Mouse (Mus musculus) gastrocnemius, postnatal 36 days (tissue): ENCODE data around the gene Ncf1. TPM values are rescaled to one million over a fixed set of nuclear protein-coding genes. Genes with fewer than 3 reads are reported as not detected.

Source experiments
- DNase-seq, 2 experiments: peaks; one replicate each; pipeline ENCODE4 v3.0.0; 2022
- intact Hi-C: fragments of 180-260 bp; cut with DNase I; formaldehyde crosslinking; loops from one replicate; pipeline ENCODE4 v1.15.1; 2025
- total RNA-seq, 2 experiments: library from RNA; stranded (reverse); gene quantifications; 2 replicates each; pipeline ENCODE4 v1.2.3; 2021

Ncf1 gene
- total RNA-seq, 2 experiments from 2014 or later = 1.9 to 2.5 TPM

- no peak for DNase-seq
- intact Hi-C loops = loop anchor here (10.0 kb wide), 1 partner anchor 54 kb away; no protein-coding TSS in a partner anchor
These were observed 19.3 kb upstream of the Ncf1 start for GRCm38 (mm10) chr5:134248608-134249244.

DNA sequence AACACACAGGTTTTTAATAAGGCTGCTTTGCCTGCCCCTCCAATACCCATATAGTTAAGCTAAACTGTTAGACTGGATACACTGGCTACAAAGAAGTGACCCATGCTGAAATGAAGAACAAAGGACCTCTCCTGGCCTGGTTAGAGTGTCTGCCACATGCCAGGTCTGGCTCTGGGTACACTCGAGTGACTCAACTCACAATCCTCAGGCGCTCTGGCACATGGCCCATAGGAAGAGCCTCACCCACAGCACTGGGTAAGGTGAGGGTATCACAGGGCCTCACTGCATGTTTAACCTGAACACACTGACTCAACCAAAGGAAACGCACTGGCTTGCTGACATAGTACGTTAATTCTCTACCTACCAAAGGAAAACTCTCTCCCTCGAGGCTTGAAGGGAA, 16.7 kb upstream of the Ncf1 start:
- intact Hi-C loops = loop anchor here (10.0 kb wide), 1 partner anchor 51 kb away; no protein-coding TSS in a partner anchor
- no peak for DNase-seq

- no peak for DNase-seq
- intact Hi-C loops = loop anchor here (10.0 kb wide), 1 partner anchor 50 kb away; no protein-coding TSS in a partner anchor
These were observed 15.5 kb upstream of the Ncf1 start for GRCm38 (mm10) chr5:134244890-134245289.

DNA sequence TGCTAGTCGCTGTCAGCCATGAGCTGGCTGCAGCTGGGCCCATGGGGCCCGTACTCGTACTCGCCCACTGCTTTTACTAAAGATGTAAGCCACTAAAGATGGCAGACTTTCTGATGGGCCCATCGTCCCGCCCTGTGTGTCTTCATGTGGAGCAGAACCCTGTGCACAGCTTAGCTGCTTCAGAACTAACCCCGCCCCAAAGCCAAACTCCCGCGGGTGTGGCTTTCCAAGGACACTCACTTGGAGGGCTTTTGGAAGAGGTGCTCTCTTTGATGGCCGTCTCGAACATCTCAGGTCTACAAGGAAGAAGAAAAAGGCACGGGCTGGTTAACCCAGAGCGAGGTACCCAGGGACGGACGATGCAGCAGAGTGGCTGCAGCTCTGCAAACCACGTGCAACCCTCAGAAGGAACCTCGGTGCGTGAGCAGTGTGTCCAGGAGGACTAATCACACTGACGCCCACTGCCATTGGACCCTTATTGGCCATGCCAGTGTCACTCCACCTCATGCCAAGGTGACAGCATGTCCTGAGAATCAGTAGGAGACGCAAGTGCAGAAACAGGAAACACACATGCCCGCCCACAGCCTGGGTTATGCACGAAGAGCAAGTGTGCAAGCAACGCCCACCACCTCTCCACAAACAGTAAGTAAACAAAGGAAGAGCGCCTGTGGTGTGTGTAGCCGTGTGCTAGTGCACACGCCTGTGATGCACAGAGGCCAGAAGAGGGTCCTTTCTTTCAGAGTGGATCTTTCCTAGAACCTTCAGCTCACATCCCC, 14.4 kb upstream of the Ncf1 start:
- no peak for DNase-seq
- intact Hi-C loops = loop anchor here (10.0 kb wide), 1 partner anchor 49 kb away; no protein-coding TSS in a partner anchor

- no peak for DNase-seq
- intact Hi-C loops = loop anchor here (10.0 kb wide), 1 partner anchor 47 kb away; no protein-coding TSS in a partner anchor
These were observed 12.4 kb upstream of the Ncf1 start for GRCm38 (mm10) chr5:134241831-134242230.

GRCm38 (mm10) chr5:134237936-134238760, 8.7 kb upstream of the Ncf1 start:
- intact Hi-C loops = no loop called here
- no peak for DNase-seq

DNA sequence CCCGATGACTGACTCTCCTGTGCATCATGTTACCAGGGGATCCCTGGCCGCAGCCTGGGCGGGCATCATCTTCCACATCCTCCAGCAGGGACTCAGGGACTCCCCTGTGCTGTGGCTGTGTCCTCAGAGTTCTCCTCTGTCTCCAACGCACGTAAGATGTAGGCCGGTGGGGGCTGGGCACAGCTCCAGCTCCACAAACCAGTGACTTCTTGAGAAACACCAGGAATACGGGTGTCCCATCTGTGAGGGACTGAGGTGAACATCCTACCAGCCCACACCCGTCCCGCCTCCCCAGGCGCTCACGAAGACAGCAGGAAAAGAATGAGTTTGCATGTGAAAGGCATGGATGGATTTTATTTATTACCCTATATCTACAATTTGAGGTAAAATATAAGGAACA, 8.1 kb upstream of the Ncf1 start:
- DNase-seq = no peak
- intact Hi-C loops = no loop called here

DNA sequence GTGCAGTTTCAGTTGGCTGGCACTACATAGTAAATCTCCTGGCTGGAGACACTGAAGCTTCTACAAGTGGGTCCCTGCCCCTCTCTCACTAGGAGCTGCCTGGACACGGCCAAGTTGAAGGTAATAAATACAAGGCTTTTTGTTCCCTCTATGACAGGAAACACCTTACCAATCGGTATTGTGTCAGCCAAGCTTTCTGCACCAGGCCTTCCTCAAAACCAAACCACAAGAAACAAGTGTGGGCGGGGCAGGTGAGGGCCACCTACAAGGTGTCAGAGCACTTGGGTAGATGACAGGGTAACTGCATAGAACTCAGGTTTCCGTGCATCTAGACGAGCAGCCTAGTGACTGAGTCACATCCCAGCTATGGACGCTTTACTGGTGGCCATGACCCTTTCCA, 7.4 kb upstream of the Ncf1 start:
- no peak for DNase-seq
- intact Hi-C loops = no loop called here

DNA sequence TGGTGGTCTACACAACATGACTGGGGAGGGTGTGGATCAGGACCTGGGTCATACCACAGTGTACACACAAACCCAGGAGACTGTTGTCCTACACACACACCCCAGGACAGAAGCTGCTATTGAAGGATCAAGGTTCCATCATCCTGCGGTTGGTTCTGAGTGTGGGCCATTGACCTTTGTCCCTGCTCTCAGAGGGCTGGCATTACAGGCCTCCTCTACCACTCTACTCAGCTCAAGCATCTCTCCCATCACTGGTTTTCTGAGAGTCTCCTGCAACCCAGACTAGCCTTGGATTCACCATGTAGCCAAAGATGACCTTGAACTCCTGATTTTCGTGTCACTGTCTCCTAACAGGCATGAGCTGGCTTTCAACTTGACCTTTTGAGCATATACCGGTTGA, 6.8 kb upstream of the Ncf1 start:
- intact Hi-C loops = no loop called here
- DNase-seq = no peak

- no peak for DNase-seq
- intact Hi-C loops = no loop called here
These were observed 5.7 kb upstream of the Ncf1 start for GRCm38 (mm10) chr5:134235111-134235510.

- intact Hi-C loops = no loop called here
- no peak for DNase-seq
These were observed 4.8 kb upstream of the Ncf1 start for GRCm38 (mm10) chr5:134234205-134234604.

DNA sequence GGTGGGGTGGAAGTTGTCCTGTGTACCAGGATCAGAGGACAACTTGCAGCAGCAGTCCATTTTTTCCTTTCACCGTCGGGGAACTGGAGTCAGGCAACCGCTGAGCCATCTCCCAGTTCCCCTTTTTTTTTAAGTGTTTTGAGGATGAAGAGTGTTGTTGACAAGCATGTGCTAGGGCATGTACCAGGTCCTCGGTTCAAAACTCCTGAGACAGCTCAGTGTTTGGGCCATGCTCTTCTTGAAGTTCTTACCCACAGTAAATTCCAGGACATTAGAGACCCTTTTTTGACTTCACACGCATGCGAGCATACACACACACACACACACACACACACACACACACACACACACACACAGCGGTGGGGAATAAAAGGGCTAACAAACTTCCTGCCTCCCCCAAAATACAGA, 3.8 kb upstream of the Ncf1 start:
- intact Hi-C loops = no loop called here
- no peak for DNase-seq

DNA sequence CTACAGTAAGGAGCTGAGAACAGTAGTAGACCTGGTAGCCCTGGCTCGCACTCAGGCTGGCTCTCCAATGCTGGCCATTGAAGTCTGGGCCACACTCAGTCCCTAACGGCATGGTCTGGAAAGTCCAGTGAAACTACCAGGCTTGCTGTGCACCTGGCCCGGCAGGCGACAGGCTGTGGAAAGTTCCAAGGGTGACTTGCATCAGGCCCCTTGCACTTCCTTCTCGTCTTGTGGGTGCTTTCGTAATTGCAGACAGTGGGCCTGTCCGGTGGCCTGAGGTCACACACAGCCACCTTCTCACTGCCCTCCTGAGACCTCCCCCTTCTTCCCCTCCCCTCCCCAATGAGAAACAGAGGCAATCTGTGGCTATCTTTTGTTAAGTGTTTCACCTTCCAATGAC, 3.1 kb upstream of the Ncf1 start:
- DNase-seq = peak in 1 of 2 experiments; percentile 20
- intact Hi-C loops = no loop called here

- no peak for DNase-seq
- intact Hi-C loops = no loop called here
These were observed 2.7 kb upstream of the Ncf1 start for GRCm38 (mm10) chr5:134232111-134232510.

DNA sequence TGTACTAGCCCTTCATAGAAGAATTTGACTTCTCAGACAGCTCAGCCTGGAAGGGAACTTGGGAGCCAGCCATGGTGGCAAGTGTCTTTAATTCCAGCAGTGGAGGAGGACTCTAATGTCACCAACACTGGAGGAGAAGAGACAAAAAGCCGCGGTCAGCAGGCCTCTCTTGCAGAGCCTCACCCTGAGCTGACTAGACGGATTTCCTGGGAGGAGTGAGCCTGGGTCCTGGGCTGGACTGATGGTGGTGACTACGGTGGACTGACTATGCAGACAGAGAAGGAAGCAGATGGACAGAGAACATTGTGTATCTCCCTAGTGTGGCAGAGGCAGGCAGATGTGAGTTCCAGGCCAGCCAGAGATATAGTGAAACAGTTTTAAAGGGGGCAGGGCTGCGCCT, 2.0 kb upstream of the Ncf1 start:
- intact Hi-C loops = no loop called here
- peak in 1 of 2 experiments; percentile 24 for DNase-seq

- intact Hi-C loops = loop anchor here (5.0 kb wide), 1 partner anchor 114 kb away; no protein-coding TSS in a partner anchor
- DNase-seq = no peak
These were observed 1.2 kb downstream of the Ncf1 start for GRCm38 (mm10) chr5:134228249-134228638.

- intact Hi-C loops = loop anchor here (5.0 kb wide), 1 partner anchor 115 kb away; no protein-coding TSS in a partner anchor
- no peak for DNase-seq
These were observed 1.7 kb downstream of the Ncf1 start for GRCm38 (mm10) chr5:134227574-134228248.

GRCm38 (mm10) chr5:134226946-134227345, 2.5 kb downstream of the Ncf1 start:
- DNase-seq = no peak
- intact Hi-C loops = loop anchor here (5.0 kb wide), 1 partner anchor 115 kb away; no protein-coding TSS in a partner anchor

DNA sequence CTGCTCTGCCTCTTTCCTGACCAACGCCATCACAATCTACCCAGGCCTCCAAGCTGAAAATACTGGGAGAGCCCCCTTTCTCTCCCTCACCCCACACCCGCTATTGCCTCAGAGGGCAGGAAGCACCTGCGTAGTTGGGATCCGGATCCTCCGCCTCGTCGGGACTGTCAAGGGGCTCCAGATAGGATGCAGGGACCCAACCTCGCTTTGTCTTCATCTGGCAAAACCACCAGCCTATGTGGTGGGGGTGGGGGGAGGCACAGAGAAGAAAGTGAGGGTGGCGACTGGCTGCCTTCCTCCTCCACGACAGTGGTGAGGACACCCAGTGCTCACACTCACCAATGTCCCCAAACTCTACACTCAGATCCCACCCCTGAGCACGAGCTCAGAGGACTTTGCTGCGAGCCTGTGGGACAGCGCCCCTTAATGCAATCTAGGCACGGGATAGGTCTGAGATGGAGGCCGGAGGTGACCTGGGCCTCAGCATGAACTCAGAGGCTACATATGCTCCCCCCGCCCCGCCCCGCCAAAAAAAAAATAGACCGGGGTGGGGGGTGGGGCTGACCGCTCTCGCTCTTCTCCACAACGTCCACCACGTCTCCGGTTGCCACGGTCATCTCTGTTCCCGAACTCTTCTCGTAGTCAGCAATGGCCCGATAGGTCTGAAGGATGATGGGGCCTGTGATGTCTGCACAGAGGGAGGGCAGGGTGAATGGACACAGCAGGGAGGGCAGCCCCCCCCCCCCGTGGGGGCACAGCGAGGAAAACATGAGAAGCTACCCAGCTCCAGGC, 4.1 kb downstream of the Ncf1 start:
- intact Hi-C loops = loop anchor here (5.0 kb wide), 1 partner anchor 117 kb away; no protein-coding TSS in a partner anchor
- DNase-seq = no peak
